Mouse (Mus musculus) CH12.LX (cell line): ENCODE data around the gene Klc1.

Experiments used
- CTCF ChIP-seq, 2 experiments: IDR thresholded peaks in 1 of 2; conservative IDR thresholded peaks in 1 of 2; 2 replicates each; pipeline ENCODE4 v1.5.1; 2011 to 2012; ENCODE audit warnings: low read depth in 2 of 2, low read length in 2 of 2, improper control_type of control experiment in 1 of 2, inconsistent platforms in 1 of 2, mild to moderate bottlenecking in 1 of 2, moderate library complexity in 1 of 2
- EP300 ChIP-seq: IDR thresholded peaks from 2 replicates; pipeline ENCODE4 v1.6.1; 2011; ENCODE audit warnings: low read length, improper control_type of control experiment
- ETS1 ChIP-seq: conservative IDR thresholded peaks from 2 replicates; pipeline ENCODE4 v1.6.1; 2012; ENCODE audit warnings: low read depth, mild to moderate bottlenecking, inconsistent platforms, low read length, improper control_type of control experiment, moderate library complexity
- GABPA ChIP-seq: IDR thresholded peaks from 2 replicates; pipeline ENCODE4 v1.6.1; 2012; ENCODE audit warnings: low read depth, low read length, improper control_type of control experiment, inconsistent platforms; ENCODE audit not compliant: insufficient replicate concordance
- MAZ ChIP-seq: IDR thresholded peaks from 2 replicates; pipeline ENCODE4 v1.6.1; 2012; ENCODE audit warnings: low read depth, mild to moderate bottlenecking, inconsistent platforms, low read length, improper control_type of control experiment, moderate library complexity
- MEF2A ChIP-seq: IDR thresholded peaks from 2 replicates; pipeline ENCODE4 v1.6.1; 2014; ENCODE audit warnings: low read depth, mild to moderate bottlenecking, inconsistent platforms, low read length, improper control_type of control experiment, borderline replicate concordance
- NELFE ChIP-seq: IDR thresholded peaks from 2 replicates; pipeline ENCODE4 v1.6.1; 2011; ENCODE audit warnings: low read depth, low read length, improper control_type of control experiment
- POLR2AphosphoS2 ChIP-seq: IDR thresholded peaks from 2 replicates; pipeline ENCODE4 v1.6.1; 2011; ENCODE audit warnings: low read depth, low read length, improper control_type of control experiment
- SIN3A ChIP-seq: IDR thresholded peaks from 2 replicates; pipeline ENCODE4 v1.6.1; 2012; ENCODE audit warnings: low read length, improper control_type of control experiment, inconsistent platforms
- ZC3H11A ChIP-seq: IDR thresholded peaks from 2 replicates; pipeline ENCODE4 v1.6.1; 2012; ENCODE audit warnings: low read depth, mild to moderate bottlenecking, inconsistent platforms, low read length, improper control_type of control experiment
- ZNF384 ChIP-seq: IDR thresholded peaks from 2 replicates; pipeline ENCODE4 v1.6.1; 2012; ENCODE audit warnings: low read depth, low read length, improper control_type of control experiment, inconsistent platforms

- TF ChIP-seq EP300 (no peak), NELFE (no peak), CTCF (conservative IDR thresholded peaks at IDR 0.05 in 1 of 2, IDR thresholded peaks at IDR 0.05 in 1 of 2; ENCODE audit: low read depth in 2 of 2, low read length in 2 of 2) (no peak), SIN3A (no peak), ZNF384 (no peak), MEF2A (no peak), POLR2AphosphoS2 (no peak), ZC3H11A (no peak), GABPA (no peak), MAZ (no peak), ETS1 (no peak)
Observed at GRCm38 (mm10) chr12:111833457-111833856, 74.8 kb downstream of the Klc1 start.
